Mouse (Mus musculus): ENCODE data around the gene Doc2b. TPM values are rescaled to one million over a fixed set of nuclear protein-coding genes. Genes with fewer than 3 reads are reported as not detected.

Doc2b gene
- polyA plus RNA-seq, 1 experiment = 1.5 TPM

DNA sequence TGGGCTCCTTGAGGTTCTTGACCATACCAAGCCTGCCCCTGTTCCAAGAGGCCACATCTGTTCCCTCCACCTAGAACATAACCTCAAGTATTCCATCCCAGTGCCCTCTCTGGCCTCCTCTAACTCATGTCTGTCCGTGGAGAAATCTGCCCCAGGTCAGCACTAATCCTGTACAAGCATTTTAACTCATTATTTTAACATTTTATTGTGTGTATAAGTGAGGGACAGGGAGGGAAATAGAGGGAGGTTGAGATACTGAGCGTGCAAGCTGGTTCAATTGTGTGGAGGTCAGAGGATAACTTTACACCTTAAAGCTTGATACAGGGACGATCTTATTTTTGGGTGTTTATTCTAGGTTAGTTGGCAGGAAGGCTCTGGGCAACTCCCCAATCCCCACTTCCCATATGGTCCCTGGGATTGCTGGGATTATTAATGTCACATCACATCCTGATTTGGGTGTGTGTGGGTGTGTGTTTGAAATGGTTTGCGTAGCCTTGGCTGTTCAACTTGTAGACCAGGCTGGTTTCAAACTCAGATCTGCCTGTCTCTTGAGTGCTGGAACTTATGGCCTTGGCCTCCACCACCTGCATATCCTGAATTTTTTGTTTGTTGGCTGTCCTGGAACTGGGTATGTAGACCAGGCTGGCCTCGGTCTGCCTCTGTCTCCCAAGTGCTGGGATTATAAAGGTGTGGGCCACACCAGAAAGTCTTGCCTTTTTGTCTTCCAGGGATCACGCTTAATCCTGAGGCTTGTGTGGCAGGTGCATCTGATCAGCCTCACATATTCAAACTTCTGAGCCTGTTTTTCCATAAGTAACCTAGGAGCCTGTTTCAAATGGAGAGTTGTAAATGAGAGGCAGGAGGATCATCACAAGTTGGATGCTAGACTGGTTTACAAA lies 27.5 kb downstream of the Doc2b start:
- H3K27ac ChIP-seq (ENCODE audit: insufficient read depth, low read length) = no peak overlapping the region

DNA sequence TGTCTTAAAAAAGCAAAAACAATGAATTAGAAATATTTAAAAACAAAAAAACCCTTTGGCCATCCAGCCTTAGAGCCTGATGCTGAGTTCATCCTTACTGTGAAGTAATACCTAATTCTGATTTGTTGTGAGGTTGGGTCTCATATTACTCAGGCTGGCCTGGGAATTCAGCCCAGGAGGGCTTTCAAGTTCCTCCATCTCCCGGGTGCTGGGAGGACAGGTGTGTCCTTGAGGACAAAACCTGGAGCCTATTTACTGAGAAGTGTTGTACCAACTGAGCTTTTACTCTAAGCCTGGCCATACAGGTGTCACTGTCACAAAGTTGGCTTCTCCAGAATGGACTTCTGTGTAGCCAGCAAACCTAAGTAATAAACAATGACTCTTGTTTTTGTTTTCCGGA lies 28.8 kb downstream of the Doc2b start:
- no peak overlapping the region for H3K27ac ChIP-seq (ENCODE audit: insufficient read depth, low read length)
- TF ChIP-seq CTCF (IDR thresholded peaks at IDR 0.05; ENCODE audit: borderline replicate concordance, insufficient read depth, low read length) = no peak
- no peak for TF ChIP-seq POLR2A (IDR thresholded peaks at IDR 0.05; ENCODE audit: low read depth, low read length)
- no peak overlapping the region for H3K4me3 ChIP-seq (ENCODE audit: insufficient read depth, low read length)

More for the DNA sequence above, 27.5 kb downstream of the Doc2b start:
- no peak for TF ChIP-seq POLR2A (IDR thresholded peaks at IDR 0.05; ENCODE audit: low read depth, low read length)
- no peak for TF ChIP-seq CTCF (IDR thresholded peaks at IDR 0.05; ENCODE audit: borderline replicate concordance, insufficient read depth, low read length)
- Histone ChIP-seq H3K4me1 (ENCODE audit: control insufficient read depth, insufficient read depth, low read length) (no peaks in the 10 kb centered on the region; the same call in 1 of the 2 replicates), H3K4me3 (ENCODE audit: insufficient read depth, low read length) (no peak overlapping the region)

DNA sequence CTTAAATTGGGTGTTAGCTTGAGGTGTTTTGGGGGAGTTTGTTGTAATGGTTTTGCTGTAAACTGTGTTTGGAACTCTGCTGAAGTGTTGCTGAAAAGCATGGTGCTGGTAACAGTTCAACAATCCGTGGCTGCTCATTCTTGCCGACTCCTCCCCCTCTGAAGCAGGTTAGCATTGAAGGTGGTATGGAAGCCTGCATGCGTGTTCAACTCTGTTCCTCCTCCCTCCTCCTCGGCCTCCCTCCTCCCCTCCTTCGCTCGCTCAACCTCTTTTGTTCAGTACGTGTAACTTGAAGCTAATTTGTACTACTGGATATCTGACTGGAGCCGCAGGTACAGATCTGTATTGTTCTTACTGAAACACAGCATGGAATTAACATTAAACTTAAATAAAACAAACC lies 30.7 kb downstream of the Doc2b start:
- no peak for TF ChIP-seq CTCF (IDR thresholded peaks at IDR 0.05; ENCODE audit: borderline replicate concordance, insufficient read depth, low read length)
- TF ChIP-seq POLR2A (IDR thresholded peaks at IDR 0.05; ENCODE audit: low read depth, low read length) = no peak

More for the DNA sequence above, 28.8 kb downstream of the Doc2b start:
- H3K4me1 ChIP-seq (ENCODE audit: control insufficient read depth, insufficient read depth, low read length) = no peaks in the 10 kb centered on the region; the same call in 1 of the 2 replicates

DNA sequence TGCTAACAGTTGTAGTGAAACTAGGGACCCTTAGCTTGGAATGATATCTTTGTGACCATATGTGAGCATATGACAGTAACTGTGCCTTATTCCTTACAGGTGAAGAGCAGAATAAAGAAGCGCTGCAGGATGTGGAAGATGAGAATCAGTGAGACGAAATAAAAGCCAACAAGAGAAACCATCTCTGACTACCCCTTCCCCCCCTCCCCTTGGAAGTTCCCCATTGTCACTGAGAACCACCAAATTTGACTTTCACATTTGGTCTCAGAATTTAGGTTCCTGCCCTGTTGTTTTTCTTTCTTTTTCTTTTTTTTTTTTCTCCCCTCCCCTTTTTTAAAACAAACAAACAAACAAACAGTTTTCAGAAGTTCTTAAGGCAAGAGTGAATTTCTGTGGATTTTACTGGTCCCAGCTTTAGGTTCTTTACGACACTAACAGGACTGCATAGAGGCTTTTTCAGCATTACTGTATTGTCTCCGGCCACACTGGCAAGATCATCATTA lies 31.3 kb downstream of the Doc2b start:
- no peak overlapping the region for H3K4me3 ChIP-seq (ENCODE audit: insufficient read depth, low read length)
- TF ChIP-seq CTCF (IDR thresholded peaks at IDR 0.05; ENCODE audit: borderline replicate concordance, insufficient read depth, low read length) (no peak), POLR2A (IDR thresholded peaks at IDR 0.05; ENCODE audit: low read depth, low read length) (no peak)
- no peak overlapping the region for H3K27ac ChIP-seq (ENCODE audit: insufficient read depth, low read length)
- no peaks in the 10 kb centered on the region; the same call in 1 of the 2 replicates for H3K4me1 ChIP-seq (ENCODE audit: control insufficient read depth, insufficient read depth, low read length)

More for the DNA sequence above, 30.7 kb downstream of the Doc2b start:
- Histone ChIP-seq H3K4me1 (ENCODE audit: control insufficient read depth, insufficient read depth, low read length) (no peaks in the 10 kb centered on the region; the same call in 1 of the 2 replicates), H3K27ac (ENCODE audit: insufficient read depth, low read length) (no peak overlapping the region), H3K4me3 (ENCODE audit: insufficient read depth, low read length) (no peak overlapping the region)

DNA sequence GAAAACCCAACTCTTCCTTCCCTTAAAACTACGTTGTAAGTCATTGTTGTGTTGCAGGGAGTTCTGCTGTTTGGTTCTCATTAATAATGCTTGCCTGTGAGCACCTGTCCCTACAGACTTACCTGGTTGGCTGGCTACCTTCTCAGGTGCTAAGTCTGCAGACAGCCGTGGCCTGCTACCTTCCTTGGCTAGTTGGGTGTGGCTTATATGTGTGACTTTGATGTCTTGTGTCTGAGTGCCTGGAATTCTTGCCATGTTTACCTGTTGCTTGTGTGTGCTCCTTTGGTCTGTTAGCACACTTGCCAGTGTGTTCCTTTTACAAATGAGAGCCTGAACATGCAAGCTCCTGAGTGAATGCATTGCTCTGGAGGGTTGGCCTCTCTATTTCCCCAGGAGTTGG lies 33.1 kb downstream of the Doc2b start:
- TF ChIP-seq POLR2A (IDR thresholded peaks at IDR 0.05; ENCODE audit: low read depth, low read length) (no peak), CTCF (IDR thresholded peaks at IDR 0.05; ENCODE audit: borderline replicate concordance, insufficient read depth, low read length) (no peak)
- no peak overlapping the region for H3K4me3 ChIP-seq (ENCODE audit: insufficient read depth, low read length)
- H3K4me1 ChIP-seq (ENCODE audit: control insufficient read depth, insufficient read depth, low read length) = no peaks in the 10 kb centered on the region
- H3K27ac ChIP-seq (ENCODE audit: insufficient read depth, low read length) = no peak overlapping the region

DNA sequence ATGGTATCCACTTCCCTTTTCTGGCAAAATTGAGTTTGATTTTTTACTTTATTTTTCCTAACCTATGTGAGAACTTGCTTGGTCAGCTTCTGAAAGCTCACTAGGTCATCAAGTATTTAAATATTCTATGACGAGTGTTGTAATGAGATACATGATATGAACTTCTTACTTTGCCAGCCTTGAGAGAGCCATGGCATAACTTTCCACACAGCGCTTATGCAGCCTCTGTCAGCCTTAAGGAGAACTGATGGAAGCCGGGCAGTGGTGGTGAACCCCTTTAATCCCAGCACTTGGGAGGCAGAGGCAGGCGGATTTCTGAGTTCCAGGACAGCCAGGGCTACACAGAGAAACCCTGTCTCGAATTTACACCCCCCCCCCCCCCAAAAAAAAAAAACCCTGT lies 35.1 kb downstream of the Doc2b start:
- no peak overlapping the region for H3K27ac ChIP-seq (ENCODE audit: insufficient read depth, low read length)

DNA sequence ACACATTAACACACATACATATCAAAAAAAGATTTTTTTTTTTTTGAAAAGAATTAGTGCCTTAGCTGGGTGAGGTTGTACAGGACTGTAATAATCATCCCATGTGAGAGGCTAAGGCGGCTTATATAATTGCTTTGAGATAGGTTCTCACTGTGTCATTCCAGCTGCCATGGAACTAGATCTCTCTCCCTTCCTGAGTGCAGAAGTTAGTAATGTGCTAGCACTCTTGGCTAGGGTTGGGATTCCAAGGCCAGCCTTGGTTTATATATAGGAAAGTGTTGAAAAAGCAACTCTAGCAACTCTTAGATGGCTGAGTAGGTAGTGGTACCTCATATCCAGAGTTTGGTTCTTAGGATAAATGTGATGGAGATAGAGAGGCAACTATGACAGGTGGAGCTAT lies 37.3 kb downstream of the Doc2b start:
- no peak overlapping the region for H3K27ac ChIP-seq (ENCODE audit: insufficient read depth, low read length)
- H3K4me3 ChIP-seq (ENCODE audit: insufficient read depth, low read length) = no peak overlapping the region
- TF ChIP-seq CTCF (IDR thresholded peaks at IDR 0.05; ENCODE audit: borderline replicate concordance, insufficient read depth, low read length) (no peak), POLR2A (IDR thresholded peaks at IDR 0.05; ENCODE audit: low read depth, low read length) (no peak)
- peaks cover 3% of the 10 kb centered on the region; the same call in 1 of the 2 replicates for H3K4me1 ChIP-seq (ENCODE audit: control insufficient read depth, insufficient read depth, low read length)

More for the DNA sequence above, 35.1 kb downstream of the Doc2b start:
- TF ChIP-seq POLR2A (IDR thresholded peaks at IDR 0.05; ENCODE audit: low read depth, low read length) (no peak), CTCF (IDR thresholded peaks at IDR 0.05; ENCODE audit: borderline replicate concordance, insufficient read depth, low read length) (no peak)
- Histone ChIP-seq H3K4me1 (ENCODE audit: control insufficient read depth, insufficient read depth, low read length) (no peaks in the 10 kb centered on the region; the same call in 1 of the 2 replicates), H3K4me3 (ENCODE audit: insufficient read depth, low read length) (no peak overlapping the region)

DNA sequence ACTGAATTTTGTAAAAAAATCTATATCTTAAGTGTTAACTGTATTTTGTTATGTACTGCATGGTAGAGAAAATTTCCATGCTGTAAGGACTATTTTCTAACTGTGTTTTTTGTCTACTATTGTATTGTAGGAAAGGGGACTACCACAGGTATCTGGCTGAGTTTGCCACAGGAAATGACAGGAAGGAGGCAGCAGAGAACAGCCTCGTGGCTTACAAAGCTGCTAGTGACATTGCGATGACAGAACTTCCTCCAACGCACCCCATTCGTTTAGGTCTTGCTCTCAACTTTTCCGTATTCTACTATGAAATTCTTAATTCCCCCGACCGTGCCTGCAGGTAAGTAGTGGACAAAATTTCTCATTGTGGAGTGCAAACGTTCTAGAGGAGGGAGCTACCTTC lies 39.2 kb downstream of the Doc2b start:
- TF ChIP-seq POLR2A (IDR thresholded peaks at IDR 0.05; ENCODE audit: low read depth, low read length) (no peak), CTCF (IDR thresholded peaks at IDR 0.05; ENCODE audit: borderline replicate concordance, insufficient read depth, low read length) (no peak)
- Histone ChIP-seq H3K4me1 (ENCODE audit: control insufficient read depth, insufficient read depth, low read length) (peaks cover 4% of the 10 kb centered on the region; the same call in 1 of the 2 replicates), H3K27ac (ENCODE audit: insufficient read depth, low read length) (no peak overlapping the region), H3K4me3 (ENCODE audit: insufficient read depth, low read length) (no peak overlapping the region)

DNA sequence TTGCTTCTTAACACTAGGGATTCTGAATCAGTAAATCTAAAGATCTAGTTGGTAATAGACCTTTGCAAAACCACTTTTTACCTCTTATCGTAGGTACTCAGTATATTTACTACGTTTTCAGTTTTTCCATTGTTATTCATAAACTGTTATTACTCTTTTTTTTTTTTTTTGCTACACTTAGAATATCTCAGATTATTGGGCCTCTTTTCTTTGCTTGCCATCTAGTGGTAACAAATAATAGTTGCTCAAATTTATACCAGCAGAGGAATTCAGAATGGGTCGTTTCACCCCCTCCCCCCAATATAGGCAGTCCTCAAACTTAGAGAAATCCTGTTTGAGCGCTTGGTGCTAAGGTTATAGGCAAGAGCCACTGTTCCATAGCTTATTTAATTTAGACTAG lies 44.8 kb downstream of the Doc2b start:
- TF ChIP-seq POLR2A (IDR thresholded peaks at IDR 0.05; ENCODE audit: low read depth, low read length) (no peak), CTCF (IDR thresholded peaks at IDR 0.05; ENCODE audit: borderline replicate concordance, insufficient read depth, low read length) (no peak)
- H3K4me1 ChIP-seq (ENCODE audit: control insufficient read depth, insufficient read depth, low read length) = peaks cover 26% of the 10 kb centered on the region
- H3K27ac ChIP-seq (ENCODE audit: insufficient read depth, low read length) = no peak overlapping the region
- no peak overlapping the region for H3K4me3 ChIP-seq (ENCODE audit: insufficient read depth, low read length)

DNA sequence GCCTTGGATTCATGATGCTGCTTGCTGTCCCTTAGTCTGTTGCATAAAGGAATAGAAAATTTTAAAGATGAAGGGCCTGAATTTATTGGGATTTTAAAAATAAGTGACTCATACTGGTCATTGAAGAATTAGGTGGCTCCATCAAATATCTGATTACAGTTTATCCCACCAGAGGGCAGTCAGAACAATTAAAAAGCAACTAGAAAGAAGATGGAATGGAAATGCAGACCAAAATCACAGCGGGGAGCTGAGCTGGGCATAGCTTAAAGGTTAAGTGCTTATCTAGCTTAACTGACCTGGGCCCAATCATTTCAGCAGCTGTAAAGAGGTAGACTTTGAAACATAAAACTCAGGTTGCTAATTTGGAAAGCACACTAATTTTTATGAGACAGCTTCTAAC lies 45.3 kb downstream of the Doc2b start:
- H3K27ac ChIP-seq (ENCODE audit: insufficient read depth, low read length) = no peak overlapping the region
- no peak overlapping the region for H3K4me3 ChIP-seq (ENCODE audit: insufficient read depth, low read length)
- H3K4me1 ChIP-seq (ENCODE audit: control insufficient read depth, insufficient read depth, low read length) = peaks cover 28% of the 10 kb centered on the region
- TF ChIP-seq POLR2A (IDR thresholded peaks at IDR 0.05; ENCODE audit: low read depth, low read length) (no peak), CTCF (IDR thresholded peaks at IDR 0.05; ENCODE audit: borderline replicate concordance, insufficient read depth, low read length) (no peak)

Measured in embryonic fibroblast, embryonic 13.5 days (primary cell).